Mouse (Mus musculus) olfactory bulb, adult 2 months (tissue): ENCODE data around the gene Zfc3h1. TPM values are rescaled to one million over a fixed set of nuclear protein-coding genes. Genes with fewer than 3 reads are reported as not detected.
A peak's percentile ranks its signal among the peaks of the same experiment; 100 is the strongest.

ENCODE experiments used
- H3K27ac ChIP-seq: fragments of 200-500 bp; 2 replicates; pipeline ENCODE4 v1.5.1; 2012; ENCODE audit warnings: low read depth, low read length; ENCODE audit not compliant: insufficient read depth
- H3K4me1 ChIP-seq: fragments of 200-500 bp; 2 replicates; pipeline ENCODE4 v1.6.1; 2012; ENCODE audit warnings: low read length; ENCODE audit not compliant: control insufficient read depth, insufficient read depth
- H3K4me3 ChIP-seq: fragments of 200-500 bp; 2 replicates; pipeline ENCODE4 v1.5.1; 2012; ENCODE audit warnings: mild to moderate bottlenecking, low read depth, low read length, moderate library complexity; ENCODE audit not compliant: insufficient read depth
- CTCF ChIP-seq: fragments of 200-500 bp; IDR thresholded peaks from 2 replicates; pipeline ENCODE4 v1.5.1; 2012; ENCODE audit warnings: low read depth, mild to moderate bottlenecking, low read length, moderate library complexity; ENCODE audit not compliant: insufficient read depth
- POLR2A ChIP-seq: fragments of 200-500 bp; IDR thresholded peaks from 2 replicates; pipeline ENCODE4 v1.6.1; 2012; ENCODE audit warnings: mild to moderate bottlenecking, low read depth, low read length, moderate library complexity; ENCODE audit not compliant: insufficient read depth
- WGBS: fragments of 180-500 bp; shearing (Covaris S2); methylation state at CpG from one replicate; pipeline ENCODE4 v1.1.7; 2018; 5-methylcytosine and 5-hydroxymethylcytosine counted together
- polyA plus RNA-seq: library from polyadenylated mRNA; stranded (reverse); fragments of >200 nt; gene quantifications from 2 replicates; pipeline ENCODE4 v1.2.4, GENCODE M21; 2012; ENCODE audit warnings: low replicate concordance; ENCODE audit not compliant: missing spikeins, insufficient read depth, insufficient read length

Zfc3h1 gene
- polyA plus RNA-seq, 1 experiment = not detected

DNA sequence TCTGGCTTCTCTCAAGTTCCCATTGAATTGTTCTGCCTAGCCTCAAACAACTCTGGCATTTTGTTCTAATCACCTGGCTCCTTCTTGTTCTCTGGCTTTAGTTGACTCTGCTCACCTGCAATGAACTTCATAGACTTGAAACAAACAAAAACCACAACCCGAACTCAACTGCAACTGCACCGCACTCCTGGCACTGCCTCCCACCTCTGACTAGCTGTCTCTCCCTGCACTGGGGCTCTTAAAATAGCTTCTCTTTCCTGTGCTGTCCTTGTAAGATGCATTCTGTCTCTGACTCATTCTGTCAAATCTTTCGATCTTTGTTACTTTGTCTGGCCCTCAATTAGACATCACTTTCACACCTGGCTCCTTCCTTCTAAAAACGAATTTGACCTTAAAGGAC is 21.6 kb upstream of the Zfc3h1 start:
- Histone ChIP-seq H3K4me3 (no peak overlapping the region), H3K4me1 (peaks cover 7% of the 10 kb centered on the region; the same call in 1 of the 2 replicates), H3K27ac (no peak overlapping the region)
- 69% methylated on average over 4 of the region's 4 CpGs for WGBS
- TF ChIP-seq POLR2A (no peak), CTCF (no peak)

DNA sequence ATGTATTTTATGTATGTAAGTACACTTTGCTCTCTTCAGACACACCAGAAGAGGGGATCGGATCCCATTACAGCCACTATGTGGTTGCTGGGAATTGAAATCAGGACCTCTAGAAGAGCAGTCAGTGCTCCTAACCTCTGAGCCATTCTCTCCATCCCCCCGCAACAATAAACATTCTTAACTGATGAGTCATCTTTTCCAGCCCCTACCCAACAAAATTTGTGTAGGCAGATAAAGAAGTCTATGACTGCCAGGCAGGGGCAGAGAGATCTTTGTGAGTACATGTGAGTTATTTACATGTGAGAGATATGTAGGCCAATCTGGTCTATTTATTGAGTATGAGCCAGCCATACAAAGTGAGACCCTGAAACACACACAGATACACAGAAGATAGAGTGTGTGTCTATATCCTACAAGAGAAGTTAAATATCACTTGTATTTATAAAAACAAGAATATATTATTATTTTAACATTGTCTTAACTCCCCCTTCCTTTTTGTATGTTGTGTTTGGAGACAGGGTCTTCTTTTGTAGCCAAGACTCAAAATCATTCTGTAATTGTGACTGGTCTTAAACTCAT is 3.2 kb upstream of the Zfc3h1 start:
- Histone ChIP-seq H3K4me1 (no peaks in the 10 kb centered on the region), H3K27ac (no peak overlapping the region), H3K4me3 (no peak overlapping the region)
- TF ChIP-seq POLR2A = no peak
- no peak for TF ChIP-seq CTCF
- WGBS = 75% methylated on average over 2 of the region's 2 CpGs

DNA sequence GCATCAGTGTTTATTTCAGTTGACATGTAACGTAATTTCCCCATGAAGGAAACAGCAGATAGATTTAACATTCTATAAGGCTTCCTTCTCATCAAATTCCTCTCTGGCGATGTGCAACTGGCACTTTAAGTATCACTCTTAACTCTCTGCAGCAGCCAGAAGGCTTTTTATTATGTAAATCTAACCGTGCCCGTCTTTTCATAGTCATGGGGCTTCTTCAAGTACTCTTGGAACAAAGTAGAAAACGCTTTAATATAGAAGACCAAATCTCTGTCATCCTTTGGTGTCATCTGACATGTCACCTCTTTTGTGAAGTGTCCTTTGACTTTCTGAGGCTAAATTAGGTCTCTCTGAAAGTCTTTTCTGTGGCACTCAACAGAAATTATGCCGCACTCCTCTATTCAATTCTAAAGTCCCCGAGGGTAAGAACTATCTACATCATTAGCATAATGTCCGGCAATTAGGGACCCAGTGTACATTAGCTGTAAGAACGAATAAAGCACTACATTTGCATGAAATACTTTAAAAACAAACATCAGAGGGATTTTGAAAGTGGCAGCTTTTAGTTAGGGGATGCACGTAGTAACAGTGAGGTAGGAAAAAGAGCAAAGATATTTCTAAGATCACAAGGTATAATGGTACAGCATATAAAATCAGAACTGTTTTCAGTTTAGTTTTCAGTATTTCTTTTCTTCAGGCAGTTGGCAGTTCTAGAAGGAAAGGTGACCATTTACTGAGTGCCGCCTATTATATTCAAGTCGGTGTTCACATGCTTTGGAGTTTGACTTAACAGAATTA is 1.7 kb upstream of the Zfc3h1 start:
- Histone ChIP-seq H3K4me1 (peaks cover 2% of the 10 kb centered on the region; the same call in 1 of the 2 replicates), H3K27ac (no peak overlapping the region), H3K4me3 (no peak overlapping the region)
- TF ChIP-seq CTCF = no peak
- no peak for TF ChIP-seq POLR2A
- 8% methylated on average over 12 of the region's 12 CpGs for WGBS

DNA sequence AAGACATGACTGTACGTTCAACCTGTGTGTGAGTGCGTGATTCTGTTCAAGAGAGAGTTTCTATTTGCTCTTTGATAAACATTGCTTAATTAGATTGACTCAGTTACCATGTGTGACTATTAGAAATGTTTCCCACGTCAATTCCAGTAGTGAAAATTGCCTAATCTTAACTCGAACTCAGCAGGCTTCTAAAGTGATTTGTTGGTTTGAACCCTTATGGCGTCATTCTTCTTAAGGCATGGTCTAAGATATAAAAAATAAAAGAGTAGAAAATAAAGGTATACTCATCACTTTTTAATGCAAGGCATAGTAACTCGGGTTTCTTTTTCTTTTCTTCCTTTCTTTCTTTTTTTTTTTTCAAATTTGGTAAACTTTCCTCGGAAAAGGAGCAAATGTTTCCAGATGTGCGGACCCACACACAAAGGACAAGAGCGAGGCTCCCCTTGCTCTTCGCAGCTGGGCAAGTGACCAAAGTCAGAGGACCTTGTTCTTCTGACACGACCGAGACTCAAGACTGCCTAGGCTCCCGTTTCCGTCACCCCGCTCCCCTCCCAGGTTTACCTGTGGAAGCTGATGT is 1.0 kb upstream of the Zfc3h1 start:
- TF ChIP-seq CTCF = no peak
- TF ChIP-seq POLR2A = no peak
- peaks cover 2% of the 10 kb centered on the region; the same call in 1 of the 2 replicates for H3K4me1 ChIP-seq
- WGBS = under 1% methylated on average over 15 of the region's 15 CpGs
- H3K4me3 ChIP-seq = peak overlapping the region; percentile 62
- H3K27ac ChIP-seq = peak overlapping the region; percentile 75

DNA sequence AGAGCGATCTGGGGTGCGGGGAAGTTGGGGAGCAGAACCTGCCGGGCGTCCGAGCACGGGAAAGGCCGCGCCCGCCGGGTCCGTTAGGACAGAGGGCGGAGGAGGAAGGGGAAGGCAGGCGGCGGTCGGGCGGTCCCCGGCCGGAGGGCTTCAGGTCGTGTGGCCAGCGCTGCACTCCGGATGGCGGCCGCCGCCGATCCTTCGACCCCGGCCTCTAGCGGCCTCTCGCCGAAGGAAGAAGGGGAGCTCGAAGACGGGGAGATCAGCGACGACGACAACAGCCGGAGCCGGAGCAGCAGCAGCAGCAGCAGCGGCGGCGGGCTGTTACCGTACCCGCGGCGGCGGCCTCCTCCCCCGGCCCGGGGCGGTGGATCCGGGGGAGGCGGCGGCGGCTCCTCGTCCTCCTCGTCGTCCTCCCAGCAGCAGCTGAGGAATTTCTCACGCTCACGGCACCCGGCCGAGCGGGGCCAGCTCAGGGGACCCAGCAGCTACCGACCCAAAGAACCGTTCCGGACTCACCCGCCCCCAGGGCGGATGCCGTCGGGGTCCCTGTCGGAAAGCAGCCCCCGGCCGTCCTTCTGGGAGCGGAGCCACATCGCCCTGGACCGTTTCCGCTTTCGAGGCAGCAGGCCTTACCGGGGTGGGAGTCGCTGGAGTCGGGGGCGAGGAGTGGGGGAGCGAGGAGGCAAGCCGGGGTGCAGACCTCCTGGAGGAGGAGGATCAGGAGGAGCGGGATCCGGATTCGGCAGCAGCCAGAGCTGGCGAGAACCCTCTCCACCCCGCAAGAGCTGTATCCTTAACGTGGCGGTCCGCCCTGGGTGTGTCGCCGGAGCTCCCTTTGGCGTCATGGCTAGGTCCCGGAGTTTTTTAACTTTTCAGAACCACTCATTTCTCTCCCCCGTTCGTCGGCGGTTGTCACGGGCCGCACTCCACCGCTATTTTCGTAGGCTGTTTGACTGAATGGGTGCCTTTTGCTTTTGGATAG is 551 bp downstream of the Zfc3h1 start:
- under 1% methylated on average over 98 of the region's 101 CpGs for WGBS

DNA sequence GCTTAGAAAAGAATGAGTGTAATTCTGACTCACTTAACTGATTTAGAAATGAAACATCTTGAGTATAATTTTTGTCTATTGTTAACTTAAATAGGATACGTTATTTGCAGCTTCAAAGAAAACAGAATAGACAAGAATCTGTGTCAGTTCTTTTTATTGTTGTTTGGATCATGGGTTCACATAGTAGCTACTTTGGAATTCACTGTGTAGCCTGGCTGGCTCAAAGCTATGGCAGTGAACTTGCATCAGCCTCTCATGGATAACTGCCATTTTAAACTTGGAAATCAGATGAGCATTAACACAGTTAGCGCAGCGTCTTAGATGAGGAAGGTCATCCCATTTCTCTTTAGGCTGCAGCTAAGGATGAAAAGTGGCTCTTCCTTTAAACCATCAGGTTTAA is 3.1 kb downstream of the Zfc3h1 start:
- no peak overlapping the region for H3K4me3 ChIP-seq
- peaks cover 2% of the 10 kb centered on the region; the same call in 1 of the 2 replicates for H3K4me1 ChIP-seq
- TF ChIP-seq CTCF = no peak
- no peak for TF ChIP-seq POLR2A
- no peak overlapping the region for H3K27ac ChIP-seq
- WGBS = 50% methylated on average over 3 of the region's 3 CpGs

More for the DNA sequence above, 551 bp downstream of the Zfc3h1 start:
- Histone ChIP-seq H3K4me3 (peak overlapping the region; percentile 73), H3K4me1 (peaks cover 2% of the 10 kb centered on the region; the same call in 1 of the 2 replicates), H3K27ac (peak overlapping the region; percentile 75)
- TF ChIP-seq CTCF = no peak; the same call in 1 of the 2 replicates
- TF ChIP-seq POLR2A = no peak

DNA sequence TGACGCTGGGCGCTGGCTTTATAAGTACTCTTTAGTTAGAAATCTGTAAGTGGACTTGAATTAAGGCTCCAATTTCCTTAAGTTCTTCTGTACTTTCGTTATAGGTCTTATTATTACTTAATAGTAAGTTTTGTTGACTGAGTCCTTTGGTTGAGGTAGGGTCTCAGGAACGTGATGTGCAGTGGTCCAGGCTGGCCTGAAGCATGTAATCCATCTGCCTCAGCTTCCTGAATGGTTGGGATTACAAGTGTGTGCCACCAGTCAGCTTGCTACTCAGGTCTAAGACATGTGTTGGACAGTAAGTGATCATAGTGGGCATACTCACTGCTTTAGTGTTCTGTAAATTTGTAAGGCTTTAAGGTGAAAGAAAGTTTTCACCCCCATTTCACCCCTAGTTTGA is 6.3 kb downstream of the Zfc3h1 start:
- H3K4me3 ChIP-seq = no peak overlapping the region
- H3K27ac ChIP-seq = no peak overlapping the region
- 93% methylated on average over 4 of the region's 4 CpGs for WGBS
- TF ChIP-seq POLR2A = no peak
- TF ChIP-seq CTCF = no peak
- H3K4me1 ChIP-seq = peaks cover 2% of the 10 kb centered on the region; the same call in 1 of the 2 replicates

DNA sequence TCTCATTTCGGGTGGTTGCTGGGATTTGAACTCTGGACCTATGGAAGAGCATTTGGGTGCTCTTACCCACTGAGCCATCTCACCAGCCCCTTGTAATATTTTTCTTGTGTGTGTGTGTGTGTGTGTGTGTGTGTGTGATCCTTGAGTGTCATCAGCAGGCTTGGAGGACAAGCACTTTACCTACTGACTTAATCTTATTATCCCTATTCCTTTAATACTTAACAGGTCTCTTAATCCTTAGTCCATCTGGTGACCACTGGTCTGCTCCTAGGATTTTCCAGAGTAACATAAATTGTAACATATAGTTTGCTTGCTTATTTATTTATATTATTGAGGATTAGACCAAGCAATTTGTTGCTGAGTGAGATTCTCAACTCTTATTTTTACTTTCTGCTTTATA is 7.1 kb downstream of the Zfc3h1 start:
- Histone ChIP-seq H3K27ac (no peak overlapping the region), H3K4me1 (peaks cover 2% of the 10 kb centered on the region; the same call in 1 of the 2 replicates), H3K4me3 (no peak overlapping the region)
- TF ChIP-seq CTCF (no peak), POLR2A (no peak)
- 97% methylated on average over 1 of the region's 1 CpGs for WGBS

DNA sequence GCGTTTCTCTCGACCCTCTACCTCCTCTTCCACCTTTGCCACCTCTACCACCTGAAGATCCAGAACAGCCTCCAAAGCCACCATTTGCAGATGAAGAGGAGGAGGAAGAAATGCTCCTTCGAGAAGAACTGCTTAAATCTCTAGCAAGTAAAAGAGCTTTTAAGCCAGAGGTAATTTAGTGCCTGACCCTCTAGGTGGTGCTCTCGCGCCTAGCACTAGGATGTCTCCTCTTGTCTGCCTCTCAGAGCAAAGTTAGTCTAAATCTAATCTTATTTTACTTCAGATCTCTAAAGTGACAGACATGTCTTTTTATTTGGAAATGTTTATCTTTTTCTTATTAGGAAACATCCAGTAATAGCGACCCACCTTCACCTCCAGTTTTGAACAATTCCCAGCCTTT is 21.6 kb downstream of the Zfc3h1 start:
- no peak overlapping the region for H3K4me3 ChIP-seq
- H3K4me1 ChIP-seq = no peaks in the 10 kb centered on the region
- no peak overlapping the region for H3K27ac ChIP-seq
- WGBS = 56% methylated on average over 6 of the region's 6 CpGs
- TF ChIP-seq CTCF (no peak), POLR2A (no peak)
